Mouse (Mus musculus): ENCODE data around the gene Il6ra.

Il6ra gene

GRCm38 (mm10) chr3:89912543-89913391 is at the start of gene Il6ra:
Gene Il6ra, minus strand, starts transcription at chr3:89913196.
- peak; percentile 77 for DNase-seq (ENCODE audit: low spot score)

GRCm38 (mm10) chr3:89962059-89962750 is 49.2 kb upstream of the Il6ra start:
- peak; percentile 9 for DNase-seq (ENCODE audit: low spot score)

- DNase-seq (ENCODE audit: low spot score), result no peak
Measured at GRCm38 (mm10) chr3:89961436-89961835, 48.4 kb upstream of the Il6ra start.

GRCm38 (mm10) chr3:89960469-89960868 is 47.5 kb upstream of the Il6ra start:
- peak; percentile 94 for DNase-seq (ENCODE audit: low spot score)

DNA sequence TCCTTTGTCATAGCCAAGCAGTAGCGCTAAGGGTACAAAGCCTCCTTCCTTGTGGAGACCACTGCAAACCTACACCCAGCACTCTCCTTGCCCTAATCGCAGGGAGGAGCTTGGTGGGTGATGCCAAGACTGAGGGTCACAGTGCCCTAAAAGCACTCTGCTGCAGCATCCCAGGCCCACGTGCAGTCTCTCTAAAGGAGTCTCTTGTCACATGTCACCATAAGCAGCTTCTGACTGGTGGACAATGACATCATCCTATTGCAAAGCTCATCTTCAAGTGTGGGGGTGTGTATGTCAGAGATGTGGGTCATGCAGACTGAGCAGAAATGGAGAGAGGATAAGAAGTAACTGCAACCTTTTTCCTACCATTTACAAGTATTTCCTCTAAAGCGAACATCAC is 46.4 kb upstream of the Il6ra start:
- no peak for DNase-seq (ENCODE audit: low spot score)

GRCm38 (mm10) chr3:89957880-89958279 is 44.9 kb upstream of the Il6ra start:
- DNase-seq (ENCODE audit: low spot score), result no peak

DNA sequence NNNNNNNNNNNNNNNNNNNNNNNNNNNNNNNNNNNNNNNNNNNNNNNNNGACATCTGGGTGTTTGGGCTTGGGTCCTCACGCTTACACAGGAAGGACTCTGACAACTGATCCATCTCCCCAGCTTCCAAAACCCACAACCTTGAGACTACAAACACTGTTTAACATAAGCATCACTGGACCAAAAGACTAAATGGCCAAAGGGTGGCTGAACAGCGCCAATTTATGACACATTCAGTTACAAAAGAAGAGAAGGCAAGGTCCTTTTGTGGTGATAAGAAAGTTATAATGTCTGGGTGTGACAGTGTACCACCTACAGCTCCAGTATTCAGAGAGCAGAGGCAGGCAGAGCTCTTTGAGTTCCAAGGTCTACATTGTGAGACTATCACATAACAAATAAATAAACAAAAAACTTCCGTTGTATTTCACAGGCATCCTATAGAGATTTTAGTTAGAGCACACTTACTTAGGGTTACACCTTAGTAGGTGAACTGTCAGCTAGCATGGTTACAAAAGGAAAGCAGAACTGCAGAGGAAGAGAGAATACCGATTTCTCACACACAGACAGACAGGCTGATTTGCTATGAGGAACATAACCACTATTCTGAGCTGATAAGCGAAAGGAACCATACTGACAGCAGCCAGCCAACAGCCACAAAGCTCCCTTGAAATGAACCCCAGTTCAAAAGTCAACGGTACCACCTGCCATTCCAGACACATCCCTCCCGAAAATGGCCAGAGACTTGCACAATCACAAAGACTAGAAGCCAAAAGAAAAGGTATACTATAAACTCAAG is 43.4 kb upstream of the Il6ra start:
- DNase-seq (ENCODE audit: low spot score), result no peak

- peak; percentile 92 for DNase-seq (ENCODE audit: low spot score)
Measured at GRCm38 (mm10) chr3:89953420-89953819, 40.4 kb upstream of the Il6ra start.

- no peak for DNase-seq (ENCODE audit: low spot score)
Measured at GRCm38 (mm10) chr3:89948655-89949054, 35.7 kb upstream of the Il6ra start.

DNA sequence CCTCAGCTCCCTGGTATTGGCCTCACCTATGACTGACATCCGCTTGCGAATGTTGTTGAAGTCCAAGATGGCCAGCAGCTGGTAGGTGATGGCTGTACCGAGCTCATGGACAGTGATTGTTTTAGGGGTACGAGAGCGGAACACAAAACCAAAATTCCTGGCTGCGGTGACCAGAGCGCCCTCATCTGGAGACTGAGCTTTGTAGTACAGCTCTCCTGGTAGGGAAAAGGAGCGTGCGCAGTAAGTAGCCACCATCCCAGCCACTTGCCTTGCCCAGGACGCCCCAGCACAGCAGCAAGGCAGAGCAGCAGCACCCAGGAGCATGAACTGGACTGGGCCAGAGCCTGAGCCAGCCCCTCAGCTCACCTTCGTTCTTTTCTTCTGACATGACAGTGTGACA is 35.0 kb upstream of the Il6ra start:
- no peak for DNase-seq (ENCODE audit: low spot score)

- no peak for DNase-seq (ENCODE audit: low spot score)
Measured at GRCm38 (mm10) chr3:89945026-89945425, 32.0 kb upstream of the Il6ra start.

- DNase-seq (ENCODE audit: low spot score), result no peak
Measured at GRCm38 (mm10) chr3:89942894-89943293, 29.9 kb upstream of the Il6ra start.

DNA sequence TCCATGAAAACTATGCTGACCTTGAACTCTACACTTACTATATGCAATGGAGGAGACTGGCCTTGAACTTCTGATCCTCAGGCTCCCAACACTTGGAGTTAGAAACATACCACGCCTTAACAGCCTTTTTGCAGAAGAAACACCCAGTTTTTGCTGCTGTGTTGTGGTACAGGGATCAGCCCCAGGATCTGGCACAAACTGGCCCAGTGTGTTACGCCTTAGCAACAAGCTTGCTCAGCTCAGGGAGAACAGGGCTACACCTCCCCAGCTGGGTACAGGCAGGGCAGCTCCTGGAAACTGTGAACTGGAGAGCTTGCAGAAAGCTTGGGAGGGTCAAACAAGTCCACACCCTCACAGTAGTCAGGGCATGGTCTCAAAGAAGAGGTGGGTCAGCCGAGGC is 23.5 kb upstream of the Il6ra start:
- DNase-seq (ENCODE audit: low spot score), result no peak

GRCm38 (mm10) chr3:89932925-89933324 is 19.9 kb upstream of the Il6ra start:
- DNase-seq (ENCODE audit: low spot score), result no peak

- no peak for DNase-seq (ENCODE audit: low spot score)
Measured at GRCm38 (mm10) chr3:89928956-89929355, 16.0 kb upstream of the Il6ra start.

DNA sequence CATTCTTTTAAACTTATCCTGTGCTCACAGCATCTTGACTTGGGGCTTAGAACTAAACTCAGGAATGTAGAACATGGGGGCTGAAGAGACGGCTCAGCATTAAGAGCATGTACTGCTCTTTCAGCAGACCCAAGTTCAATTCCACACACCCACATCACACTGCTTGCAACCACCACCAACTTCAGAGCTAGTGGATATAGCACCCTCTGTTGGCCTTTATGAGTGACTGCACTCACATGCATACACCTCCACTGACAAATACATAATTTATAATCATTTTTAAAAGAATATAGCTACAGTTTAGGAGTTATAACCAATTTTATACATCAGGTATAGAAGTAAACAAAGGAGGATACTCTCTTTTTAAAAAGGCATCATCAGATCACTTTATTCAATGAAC is 13.4 kb upstream of the Il6ra start:
- DNase-seq (ENCODE audit: low spot score), result no peak

DNA sequence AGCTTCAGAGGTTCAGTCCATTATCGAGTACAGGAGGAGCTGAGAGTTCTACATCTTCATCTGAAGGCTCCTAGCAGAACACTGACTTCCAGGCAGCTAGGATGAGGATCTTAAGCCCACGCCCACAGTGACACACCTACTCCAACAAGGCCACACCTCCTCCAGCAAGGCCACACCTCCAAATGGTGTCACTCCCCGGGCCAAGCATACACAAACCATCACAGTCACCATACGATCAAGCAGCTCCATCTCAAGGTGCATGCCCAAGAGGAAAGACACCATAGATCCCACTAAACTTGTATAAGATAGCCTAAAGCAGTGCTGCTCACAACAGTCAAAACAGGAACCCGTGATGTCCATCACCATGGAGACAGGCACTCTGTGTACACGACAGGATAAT is 7.7 kb upstream of the Il6ra start:
- no peak for DNase-seq (ENCODE audit: low spot score)

DNA sequence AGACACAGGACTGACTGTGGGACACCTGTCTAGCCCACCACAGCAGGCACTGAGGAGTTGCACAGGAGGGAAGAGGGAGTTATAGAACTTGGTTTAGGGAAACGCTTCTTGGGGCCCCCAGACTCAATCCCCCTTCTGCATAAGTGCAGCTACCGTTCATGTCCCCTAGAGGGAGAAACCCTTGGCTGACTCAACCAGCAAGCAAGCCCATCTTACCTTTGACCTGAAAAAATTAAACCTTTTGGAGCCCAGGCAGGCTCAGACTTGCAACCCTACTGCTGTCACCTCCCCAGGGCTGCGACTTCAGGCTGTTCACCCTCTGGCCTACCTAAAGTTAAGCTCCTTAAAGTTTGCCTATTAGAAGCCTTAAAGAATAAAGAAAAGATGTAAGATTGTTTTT is 4.4 kb upstream of the Il6ra start:
- DNase-seq (ENCODE audit: low spot score), result no peak

- no peak for DNase-seq (ENCODE audit: low spot score)
Measured at GRCm38 (mm10) chr3:89916622-89917021, 3.6 kb upstream of the Il6ra start.

GRCm38 (mm10) chr3:89914700-89915099 is 1.7 kb upstream of the Il6ra start:
- DNase-seq (ENCODE audit: low spot score), result no peak

- no peak for DNase-seq (ENCODE audit: low spot score)
Measured at GRCm38 (mm10) chr3:89912108-89912542, 871 bp downstream of the Il6ra start.

- no peak for DNase-seq (ENCODE audit: low spot score)
Measured at GRCm38 (mm10) chr3:89911207-89911606, 1.8 kb downstream of the Il6ra start.
